Mouse (Mus musculus) stomach, embryonic 14.5 days (tissue): ENCODE measurements at regions not wholly inside any gene's neighbourhood (a gene's known extent, or its start where the extent isn't known, plus 50 kb on each side); places are given as distances from the start of the nearest gene placed in this dataset.

ENCODE experiments used
- ATAC-seq: fragments of 200-750 bp; cut with Nextera tagmentation; 2 replicates; pipeline ENCODE4 v1.8.0; 2017; ENCODE audit warnings: low read depth, moderate TSS enrichment; ENCODE audit not compliant: insufficient number of reproducible peaks, insufficient read depth, low FRiP score
- H3K27ac ChIP-seq: fragments of 300-500 bp; sonication (generic); 2 replicates; pipeline ENCODE4 v1.5.1; 2014; ENCODE audit warnings: mild to moderate bottlenecking, low read length, moderate library complexity, mixed read lengths
- H3K27me3 ChIP-seq: fragments of 300-500 bp; sonication (generic); 2 replicates; pipeline ENCODE4 v1.6.1; 2014; ENCODE audit warnings: low read length, control low read depth, mixed read lengths; ENCODE audit not compliant: control insufficient read depth, insufficient read depth
- H3K36me3 ChIP-seq: fragments of 300-500 bp; sonication (generic); 2 replicates; pipeline ENCODE4 v1.6.1; 2014; ENCODE audit warnings: mild to moderate bottlenecking, control low read depth, low read length, moderate library complexity, mixed read lengths; ENCODE audit not compliant: control insufficient read depth, insufficient read depth
- H3K4me1 ChIP-seq: fragments of 300-500 bp; sonication (generic); 2 replicates; pipeline ENCODE4 v1.6.1; 2014; ENCODE audit warnings: low read length, control low read depth, mixed read lengths; ENCODE audit not compliant: control insufficient read depth, insufficient read depth
- H3K4me2 ChIP-seq: fragments of 300-500 bp; sonication (generic); replicated peaks from 2 replicates; pipeline ENCODE4 v1.6.1; 2014; ENCODE audit warnings: low read depth, low read length, control low read depth
- H3K4me3 ChIP-seq: fragments of 300-500 bp; sonication (generic); 2 replicates; pipeline ENCODE4 v1.5.1; 2014; ENCODE audit warnings: low read depth, low read length, control low read depth
- H3K9ac ChIP-seq: fragments of 300-500 bp; sonication (generic); replicated peaks from 2 replicates; pipeline ENCODE4 v1.6.1; 2014; ENCODE audit warnings: low read depth, mild to moderate bottlenecking, control low read depth, low read length, moderate library complexity, mixed read lengths
- H3K9me3 ChIP-seq: fragments of 300-500 bp; sonication (generic); 2 replicates; pipeline ENCODE4 v1.6.1; 2016; ENCODE audit warnings: low read depth, low read length, control low read depth; ENCODE audit not compliant: control insufficient read depth
- WGBS: fragments of 180-500 bp; shearing (Covaris S2); extraction: QIAGEN DNeasy Blood & Tissue Kit; methylation state at CpG from one replicate; pipeline ENCODE4 v1.1.7; 2014; 5-methylcytosine and 5-hydroxymethylcytosine counted together

DNA sequence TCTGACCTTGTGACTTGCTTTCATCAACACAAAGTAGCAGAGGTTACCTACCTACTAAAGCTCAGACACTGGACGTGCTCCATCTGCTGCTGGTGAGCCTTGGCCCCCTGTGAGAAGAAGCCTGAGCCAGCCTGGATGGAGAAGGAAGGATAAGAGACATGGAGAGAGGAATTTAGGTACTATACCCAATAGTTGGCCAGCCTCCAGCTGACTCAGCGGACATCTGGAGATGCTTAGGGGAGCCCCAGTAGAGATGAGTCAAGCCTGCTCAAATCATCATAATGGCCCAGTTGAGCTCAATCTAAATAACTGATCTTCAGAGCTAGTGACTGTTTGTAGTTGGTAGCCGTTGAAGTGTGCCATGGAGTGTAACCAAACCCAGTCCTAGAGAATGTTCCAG is 53.7 kb upstream of the Ripply2 start:
- WGBS: 46% methylated on average over 3 of the region's 3 CpGs
- Histone ChIP-seq H3K4me1 (no peaks in the 10 kb centered on the region), H3K4me3 (no peak overlapping the region), H3K4me2 (no peak overlapping the region), H3K27me3 (no peaks in the 10 kb centered on the region), H3K27ac (no peak overlapping the region), H3K9me3 (no peaks in the 10 kb centered on the region), H3K9ac (no peak overlapping the region), H3K36me3 (no peaks in the 10 kb centered on the region)
- ATAC-seq: no peak

DNA sequence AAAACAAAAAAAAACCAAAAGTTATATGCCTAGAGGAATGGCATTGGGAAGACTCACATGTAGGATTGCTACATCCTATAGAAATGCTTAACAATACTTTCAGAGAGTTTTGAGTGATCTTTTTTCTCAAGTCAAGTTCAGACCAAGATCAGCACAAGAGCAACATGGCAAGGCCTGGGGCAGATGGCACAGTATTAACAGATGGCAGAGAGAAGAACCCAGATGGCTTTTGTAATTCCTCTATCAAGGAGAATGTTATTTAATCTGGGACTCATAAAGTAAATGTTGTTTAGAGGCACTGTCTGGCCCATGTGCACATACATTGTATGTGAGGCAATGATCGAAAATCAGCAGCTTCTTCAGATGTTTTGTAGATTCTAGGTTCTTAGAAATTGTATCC is 58.3 kb upstream of the Ripply2 start:
- Histone ChIP-seq H3K9ac (no peak overlapping the region), H3K4me2 (no peak overlapping the region), H3K27me3 (no peaks in the 10 kb centered on the region), H3K4me1 (no peaks in the 10 kb centered on the region), H3K4me3 (no peak overlapping the region), H3K36me3 (no peaks in the 10 kb centered on the region), H3K9me3 (no peaks in the 10 kb centered on the region), H3K27ac (no peak overlapping the region)
- ATAC-seq: no peak
- 91% methylated on average over 1 of the region's 1 CpGs for WGBS

DNA sequence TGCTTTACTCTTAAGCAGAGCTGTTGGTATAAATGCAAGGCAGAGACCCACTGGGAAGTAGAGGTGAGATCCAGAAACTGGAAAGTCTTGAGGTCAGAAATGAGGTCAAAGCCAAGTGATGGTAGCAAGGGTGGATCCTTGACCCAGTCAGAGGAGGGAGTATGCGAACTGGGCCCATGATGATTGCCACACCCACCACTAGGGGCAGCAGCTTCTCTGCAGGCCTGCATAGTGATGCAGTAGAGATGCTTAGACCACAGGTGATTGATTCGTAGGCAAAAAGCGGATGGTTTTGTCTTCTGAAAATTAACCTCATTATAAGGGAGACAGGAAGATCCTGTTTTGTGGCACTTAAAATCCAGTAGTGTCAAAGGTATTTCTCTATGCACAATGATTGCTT is 59.6 kb upstream of the Ripply2 start:
- 81% methylated on average over 3 of the region's 3 CpGs for WGBS
- ATAC-seq: no peak

DNA sequence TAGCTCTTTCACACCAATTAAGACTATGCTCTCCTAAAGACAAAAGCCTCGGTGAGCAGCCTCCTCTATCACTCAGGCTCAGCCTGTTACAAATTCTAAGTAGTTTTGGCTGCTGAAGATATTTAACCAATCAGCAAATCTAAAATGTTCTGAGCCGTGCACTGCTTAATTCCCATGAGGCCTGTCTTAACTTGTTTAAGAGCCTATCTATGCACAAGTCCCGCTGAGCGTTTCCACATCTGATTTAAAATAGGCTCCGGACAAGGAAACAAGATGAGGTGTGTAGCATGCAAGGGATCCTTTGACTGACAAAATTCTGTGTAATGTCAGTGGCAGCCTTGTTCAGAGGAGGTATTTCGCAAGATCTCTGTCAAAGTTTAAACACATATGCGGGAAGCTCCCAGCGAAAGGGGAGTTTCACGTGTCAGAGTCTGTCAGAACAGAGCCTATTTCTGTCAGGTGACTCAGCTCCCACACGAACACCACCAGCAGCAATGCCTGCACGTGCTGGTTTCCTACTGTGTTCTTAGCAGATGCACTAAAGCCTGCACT is 63.3 kb upstream of the Ripply2 start:
- no peaks in the 10 kb centered on the region for H3K27me3 ChIP-seq
- ATAC-seq: 0 out of 2 replicates have a peak, but pooled peaks have one; percentile 33
- no peak overlapping the region for H3K27ac ChIP-seq
- WGBS: 55% methylated on average over 11 of the region's 11 CpGs
- no peaks in the 10 kb centered on the region for H3K36me3 ChIP-seq
- no peaks in the 10 kb centered on the region for H3K4me1 ChIP-seq
- H3K4me2 ChIP-seq: no peak overlapping the region
- no peaks in the 10 kb centered on the region for H3K9me3 ChIP-seq
- no peak overlapping the region for H3K9ac ChIP-seq
- H3K4me3 ChIP-seq: no peak overlapping the region

More for the DNA sequence above, 59.6 kb upstream of the Ripply2 start:
- H3K36me3 ChIP-seq: no peaks in the 10 kb centered on the region
- H3K4me1 ChIP-seq: no peaks in the 10 kb centered on the region
- H3K9me3 ChIP-seq: no peaks in the 10 kb centered on the region
- no peak overlapping the region for H3K4me2 ChIP-seq
- no peaks in the 10 kb centered on the region for H3K27me3 ChIP-seq
- no peak overlapping the region for H3K27ac ChIP-seq
- H3K4me3 ChIP-seq: no peak overlapping the region
- H3K9ac ChIP-seq: no peak overlapping the region

DNA sequence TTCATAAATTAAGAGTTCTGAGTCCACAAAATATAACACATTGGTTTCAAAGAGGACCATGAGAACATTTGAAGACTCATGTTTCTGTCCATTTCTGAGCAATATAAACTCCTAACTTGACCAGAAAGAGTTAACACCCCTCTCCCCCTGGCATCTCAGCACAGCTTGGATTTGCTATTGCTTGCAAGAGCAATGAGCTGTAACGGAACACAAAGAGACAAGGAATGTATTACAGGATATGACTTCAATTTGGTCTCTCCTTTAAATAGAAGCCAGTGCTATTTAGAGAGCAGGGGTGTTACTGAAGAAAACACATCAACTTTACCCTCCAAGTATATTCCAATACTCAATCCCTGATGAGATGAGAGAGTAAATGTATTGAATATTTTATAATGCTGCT is 65.5 kb upstream of the Ripply2 start:
- H3K4me1 ChIP-seq: no peaks in the 10 kb centered on the region
- H3K36me3 ChIP-seq: no peaks in the 10 kb centered on the region
- H3K4me3 ChIP-seq: no peak overlapping the region
- H3K27ac ChIP-seq: no peak overlapping the region
- no peaks in the 10 kb centered on the region for H3K27me3 ChIP-seq
- H3K4me2 ChIP-seq: no peak overlapping the region
- no peak for ATAC-seq
- WGBS: 17% methylated on average over 1 of the region's 1 CpGs
- no peaks in the 10 kb centered on the region for H3K9me3 ChIP-seq
- H3K9ac ChIP-seq: no peak overlapping the region

DNA sequence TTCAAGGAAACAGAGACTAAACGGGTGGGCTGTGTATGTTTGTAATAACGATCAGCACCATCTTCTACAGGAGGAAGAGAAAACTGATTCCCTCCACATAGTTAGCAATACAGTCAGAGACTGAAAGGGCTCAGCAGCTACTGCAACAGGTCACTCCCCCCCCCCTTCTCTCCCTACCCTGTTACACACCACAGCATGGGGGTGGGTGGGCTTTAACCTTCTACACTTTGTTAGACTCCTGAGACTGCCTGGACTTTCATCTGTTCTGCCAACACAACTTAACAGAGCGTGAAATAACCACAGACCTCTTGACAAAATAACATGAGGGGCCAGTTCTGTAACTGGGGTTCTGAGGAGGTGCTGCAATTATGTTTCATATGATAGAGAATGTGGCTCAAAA is 50.7 kb upstream of the Snap91 start:
- Histone ChIP-seq H3K9me3 (no peaks in the 10 kb centered on the region), H3K36me3 (no peaks in the 10 kb centered on the region), H3K4me1 (no peaks in the 10 kb centered on the region), H3K9ac (no peak overlapping the region), H3K4me3 (no peak overlapping the region), H3K27ac (no peak overlapping the region), H3K27me3 (no peaks in the 10 kb centered on the region), H3K4me2 (no peak overlapping the region)
- no peak for ATAC-seq
- 48% methylated on average over 3 of the region's 3 CpGs for WGBS
